Mouse (Mus musculus): Measurements from ENCODE around the gene Pafah2.

- TF ChIP-seq CTCF (IDR thresholded peaks at IDR 0.05; ENCODE audit: low read depth) (no peak), EP300 (optimal IDR thresholded peaks at IDR 0.05) (no peak)
These were observed 5.9 kb downstream of the Pafah2 start for GRCm38 (mm10) chr4:134401856-134402570.

Measured in stomach, postnatal 0 days (tissue).